Mouse (Mus musculus): ENCODE measurements around the gene Pygb.
A peak's percentile ranks its signal among the peaks of the same experiment; 100 is the strongest.

Pygb gene

DNA sequence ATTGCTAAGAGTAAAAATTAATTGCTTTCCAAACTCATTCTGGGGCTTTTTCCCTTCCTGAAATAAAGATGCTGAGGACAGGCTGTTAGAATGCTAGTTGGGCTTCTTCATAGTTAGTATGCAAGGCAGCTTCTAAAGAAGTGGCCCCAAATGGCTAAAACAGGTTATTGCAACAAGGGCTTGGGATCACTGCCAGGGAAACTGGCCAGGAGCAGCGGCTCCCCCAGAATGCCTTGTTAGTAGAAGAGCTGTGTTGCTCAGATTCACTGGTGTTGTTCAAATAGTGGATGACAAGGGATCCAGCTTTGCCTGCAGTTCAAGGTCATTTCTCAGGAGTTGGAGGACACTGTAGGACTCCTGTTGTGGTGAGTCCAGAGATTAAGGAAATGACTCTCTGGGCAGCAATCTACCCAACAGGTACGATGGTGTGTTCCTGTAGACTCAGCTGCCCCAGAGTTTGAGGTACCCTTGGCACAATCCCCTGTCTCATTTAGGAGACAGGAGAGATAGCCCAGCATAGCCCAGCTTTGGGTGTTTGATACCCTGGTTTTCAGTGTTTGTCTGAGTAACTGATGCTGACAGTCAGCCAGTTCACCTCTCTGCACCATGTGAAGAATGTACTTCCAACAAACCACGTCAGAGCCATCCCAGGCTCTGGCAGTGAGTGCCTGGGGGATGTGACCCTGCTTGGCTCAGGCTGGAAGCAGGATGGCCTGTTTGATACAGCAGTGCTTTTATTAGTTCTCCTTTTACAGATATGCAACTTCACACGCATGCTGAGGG is 2.4 kb downstream of the Pygb start:
- peak; percentile 58 for DNase-seq (ENCODE audit: low read depth, low spot score)

DNA sequence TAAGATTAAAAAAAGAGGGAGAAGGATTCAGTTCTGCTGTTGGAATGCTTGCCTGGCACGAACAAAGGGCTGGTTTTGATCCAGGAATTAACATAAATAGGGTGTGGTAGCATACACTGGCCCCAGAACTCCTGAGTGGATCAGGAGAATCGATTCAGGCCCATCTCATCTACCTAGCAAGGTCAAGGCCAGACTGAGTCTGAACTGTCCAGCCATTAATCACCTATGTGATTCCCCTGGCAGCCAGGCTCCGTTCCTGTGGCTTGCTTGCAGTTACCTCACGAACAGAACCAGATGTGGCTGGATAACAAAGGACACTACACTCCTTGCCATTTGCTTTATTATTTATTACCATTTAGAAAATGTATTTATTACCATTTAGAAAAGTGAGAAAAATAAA is 6.8 kb downstream of the Pygb start:
- no peak for DNase-seq (ENCODE audit: low read depth, low spot score)

DNA sequence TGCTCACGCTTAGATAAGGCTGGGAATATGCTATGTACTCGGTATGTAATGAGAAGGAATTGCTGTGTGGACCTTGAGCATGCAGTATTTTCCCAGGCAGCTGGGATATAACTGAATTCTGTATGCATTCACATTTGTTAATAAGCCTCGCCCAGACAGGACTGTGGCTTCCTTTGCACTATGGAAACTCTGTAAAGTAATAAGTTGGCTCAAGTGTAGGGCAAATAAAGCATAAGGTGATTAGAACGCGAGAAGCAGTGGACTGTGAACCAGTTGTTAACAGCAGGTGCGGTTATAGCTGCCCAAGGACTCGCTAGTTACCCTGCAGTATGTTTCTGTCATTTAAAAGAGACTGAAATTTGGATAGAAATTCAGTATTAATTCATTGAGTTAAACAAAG is 11.5 kb downstream of the Pygb start:
- no peak for DNase-seq (ENCODE audit: low read depth, low spot score)

DNA sequence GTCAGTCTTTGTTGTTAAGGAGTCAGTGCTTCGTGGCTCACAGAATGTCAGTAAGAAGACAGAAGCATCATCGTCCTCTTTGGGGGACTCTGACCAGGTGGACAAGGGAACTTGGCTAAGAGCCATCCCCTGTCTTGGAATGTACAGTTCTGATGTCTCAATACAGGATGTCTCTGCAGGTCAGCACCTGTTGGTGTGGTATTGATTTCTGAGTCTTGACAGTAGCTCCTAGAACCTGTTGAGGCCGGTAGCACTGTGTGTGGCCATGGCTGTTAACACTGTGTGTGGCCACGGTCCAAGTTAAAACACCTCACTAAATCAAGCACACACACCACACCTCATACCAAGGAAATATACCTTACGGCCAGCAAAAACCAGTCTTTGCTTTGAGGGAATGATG is 14.1 kb downstream of the Pygb start:
- no peak for DNase-seq (ENCODE audit: low read depth, low spot score)

DNA sequence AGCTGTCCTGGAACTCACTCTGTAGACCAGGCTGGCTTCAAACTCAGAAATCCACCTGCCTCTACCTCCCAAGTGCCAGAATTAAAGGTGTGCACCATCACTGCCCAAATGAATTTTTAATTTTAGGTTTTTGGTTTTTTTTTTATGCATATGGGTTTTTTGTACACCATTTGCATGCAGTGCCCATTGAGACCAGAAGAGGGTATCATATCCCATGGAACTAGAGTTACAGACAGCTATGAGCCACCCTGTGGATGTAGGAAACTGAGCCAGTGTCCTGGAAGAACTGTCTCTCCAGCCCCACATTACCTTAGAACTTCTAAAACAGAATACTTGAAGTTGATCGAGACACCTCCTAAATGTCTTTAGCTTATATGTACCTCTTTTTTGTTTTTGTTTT is 16.5 kb downstream of the Pygb start:
- no peak for DNase-seq (ENCODE audit: low read depth, low spot score)

DNA sequence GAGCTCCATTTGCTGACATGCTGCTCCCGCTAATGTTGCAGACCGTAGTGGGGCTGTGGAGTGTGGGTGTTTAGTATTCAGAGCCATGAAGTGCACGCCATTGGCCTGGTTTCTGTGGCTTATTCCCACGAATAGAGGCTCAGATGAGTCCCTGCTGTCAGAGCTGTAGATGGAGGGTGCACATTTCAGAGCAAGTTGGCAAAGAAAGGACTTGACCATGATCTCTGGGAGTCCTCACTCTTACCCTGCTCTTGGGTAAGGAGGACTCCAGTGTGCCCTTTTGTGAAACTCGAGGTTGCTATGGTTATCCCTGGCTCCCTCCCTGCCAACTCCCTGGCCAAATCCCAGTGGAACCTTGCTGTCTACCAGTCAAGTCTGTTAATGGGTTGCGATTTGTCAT is 21.8 kb downstream of the Pygb start:
- DNase-seq (ENCODE audit: low read depth, low spot score): no peak

DNA sequence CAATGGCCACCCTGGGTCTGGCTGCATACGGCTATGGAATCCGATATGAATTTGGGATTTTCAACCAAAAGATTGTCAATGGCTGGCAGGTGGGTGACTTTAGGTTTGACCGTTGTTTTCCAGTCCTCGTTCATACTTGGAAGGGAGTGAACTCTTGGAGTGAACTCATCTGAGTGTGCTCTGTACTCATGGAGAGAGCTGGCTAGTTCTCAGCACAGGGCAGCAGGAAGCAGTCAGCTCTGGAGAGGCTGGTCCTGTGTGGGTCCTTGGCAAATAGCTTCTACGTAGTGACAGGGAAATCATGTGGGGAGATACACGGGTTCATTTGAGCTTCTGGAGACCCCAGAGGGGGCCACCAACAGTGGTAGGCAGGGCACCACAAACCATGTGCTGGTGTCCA is 22.3 kb downstream of the Pygb start:
- DNase-seq (ENCODE audit: low read depth, low spot score): no peak

DNA sequence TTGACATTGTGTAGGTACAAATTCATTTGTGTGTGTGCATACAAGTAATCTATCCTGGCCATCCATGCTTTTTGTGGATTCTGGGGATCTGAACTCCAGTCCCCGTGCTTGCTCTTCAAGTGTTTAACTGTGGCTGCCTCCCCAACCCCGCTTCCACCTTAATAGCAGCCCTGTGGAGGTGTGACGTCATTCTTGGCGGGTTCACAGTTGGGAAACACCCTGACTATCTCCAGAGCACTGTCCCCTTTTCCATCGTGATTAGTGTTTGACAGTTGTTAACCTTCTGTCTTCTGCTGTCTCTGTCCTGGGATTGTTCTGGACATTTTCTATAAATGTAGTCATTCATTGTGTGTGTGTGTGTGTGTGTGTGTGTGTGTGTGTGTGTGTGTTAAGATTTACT is 24.1 kb downstream of the Pygb start:
- no peak for DNase-seq (ENCODE audit: low read depth, low spot score)

DNA sequence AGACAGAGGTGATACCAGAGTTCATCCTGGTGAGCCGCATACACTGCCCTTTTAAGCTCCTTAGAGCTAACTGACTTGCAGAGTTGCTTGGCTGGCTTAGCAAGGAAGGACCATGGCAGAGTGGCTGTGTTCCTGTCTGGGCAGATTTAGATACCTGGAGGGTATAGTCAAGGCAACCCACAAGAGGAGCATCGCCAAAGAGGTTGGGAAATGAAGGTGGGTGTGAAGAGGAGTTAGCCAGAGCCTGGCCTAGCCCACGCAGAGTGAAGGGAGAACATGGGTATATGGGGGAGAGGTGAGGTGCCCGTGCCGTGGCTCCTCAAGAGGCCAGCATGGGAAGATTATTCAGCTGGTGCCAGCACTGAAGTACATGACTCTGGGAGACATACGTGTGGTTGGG is 26.3 kb downstream of the Pygb start:
- no peak for DNase-seq (ENCODE audit: low read depth, low spot score)

DNA sequence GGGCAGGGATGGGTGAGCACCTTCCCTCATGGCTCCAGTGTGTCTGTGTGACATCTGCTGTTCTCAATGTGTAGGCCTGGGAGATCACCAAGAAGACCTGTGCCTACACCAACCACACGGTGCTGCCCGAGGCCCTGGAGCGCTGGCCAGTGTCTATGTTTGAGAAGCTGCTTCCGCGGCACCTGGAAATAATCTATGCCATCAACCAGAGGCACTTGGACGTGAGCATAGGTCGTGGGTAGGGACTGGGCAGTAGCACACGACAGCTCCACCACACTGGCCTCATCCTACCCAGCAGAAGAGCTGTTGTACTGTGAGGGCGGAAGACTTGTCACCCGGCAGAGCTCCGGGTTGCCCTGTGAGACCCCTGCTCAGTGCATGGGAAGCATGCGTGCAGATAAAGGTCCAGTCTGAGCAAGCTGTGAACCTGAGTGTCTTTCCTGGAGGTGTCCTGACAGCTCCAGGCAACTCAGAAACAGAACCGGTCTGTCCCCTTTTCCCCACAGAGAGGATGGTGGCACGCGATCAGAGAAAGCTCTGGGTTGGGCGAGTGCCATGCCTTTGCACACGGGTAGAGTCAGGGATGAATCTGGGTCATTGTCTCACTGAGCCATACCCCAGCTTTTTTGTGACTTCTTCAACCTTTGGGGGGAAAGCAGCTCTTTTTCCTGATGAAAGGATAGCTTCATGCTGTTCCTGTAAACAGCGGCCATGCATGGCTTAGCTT is 30.3 kb downstream of the Pygb start:
- no peak for DNase-seq (ENCODE audit: low read depth, low spot score)

DNA sequence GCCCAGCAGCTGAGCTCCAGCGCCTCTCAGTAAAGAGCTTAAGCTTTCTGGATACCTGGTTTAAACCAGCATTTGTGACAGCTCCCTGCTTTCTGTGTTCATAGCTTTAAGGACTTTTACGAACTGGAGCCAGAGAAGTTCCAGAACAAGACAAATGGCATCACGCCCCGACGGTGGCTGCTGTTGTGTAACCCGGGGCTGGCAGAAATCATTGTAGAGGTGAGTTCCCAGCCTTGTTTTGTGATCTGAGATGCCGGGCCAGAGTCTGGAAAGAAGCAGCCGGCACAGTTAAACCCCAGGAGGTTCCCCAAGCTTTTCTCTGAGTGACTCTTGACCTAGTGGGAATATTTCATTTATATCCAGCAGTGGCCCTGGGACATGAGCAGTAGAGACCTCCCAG is 32.2 kb downstream of the Pygb start:
- DNase-seq (ENCODE audit: low read depth, low spot score): no peak

DNA sequence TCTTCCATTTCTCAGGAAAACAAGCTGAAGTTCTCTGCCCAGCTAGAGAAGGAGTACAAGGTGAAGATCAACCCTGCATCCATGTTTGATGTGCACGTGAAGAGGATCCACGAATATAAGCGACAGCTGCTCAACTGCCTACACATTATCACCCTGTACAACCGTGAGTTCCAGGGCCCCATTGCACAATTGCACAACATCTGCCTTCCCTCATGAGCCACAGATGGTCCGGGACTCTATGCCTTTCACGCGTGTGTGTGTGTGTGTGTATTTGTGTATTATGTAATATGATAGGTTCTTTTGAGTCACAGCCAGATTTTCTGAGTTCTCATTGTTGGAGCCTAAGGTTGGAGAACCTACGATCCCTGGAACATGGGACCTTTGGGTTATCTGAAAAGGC is 34.2 kb downstream of the Pygb start:
- DNase-seq (ENCODE audit: low read depth, low spot score): no peak

DNA sequence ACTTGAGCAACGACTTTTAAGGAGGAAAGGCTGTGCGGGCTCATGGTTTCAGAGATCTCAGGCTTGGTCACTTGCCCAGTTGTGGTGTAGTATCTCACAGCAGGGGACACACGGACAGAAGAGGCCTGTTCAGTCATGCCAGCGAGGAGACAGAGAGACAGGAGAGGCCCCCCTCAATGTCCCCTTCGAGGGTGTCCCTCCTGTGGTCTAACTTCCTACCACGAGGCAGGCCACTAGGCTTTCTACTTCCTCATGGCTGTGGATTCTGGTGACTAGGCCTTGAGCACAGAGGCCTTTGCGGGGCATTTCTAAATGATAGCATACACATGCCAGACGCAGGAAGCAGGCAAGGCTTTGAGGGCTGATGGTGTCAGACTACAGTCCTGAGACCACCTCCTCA is 36.5 kb downstream of the Pygb start:
- no peak for DNase-seq (ENCODE audit: low read depth, low spot score)

DNA sequence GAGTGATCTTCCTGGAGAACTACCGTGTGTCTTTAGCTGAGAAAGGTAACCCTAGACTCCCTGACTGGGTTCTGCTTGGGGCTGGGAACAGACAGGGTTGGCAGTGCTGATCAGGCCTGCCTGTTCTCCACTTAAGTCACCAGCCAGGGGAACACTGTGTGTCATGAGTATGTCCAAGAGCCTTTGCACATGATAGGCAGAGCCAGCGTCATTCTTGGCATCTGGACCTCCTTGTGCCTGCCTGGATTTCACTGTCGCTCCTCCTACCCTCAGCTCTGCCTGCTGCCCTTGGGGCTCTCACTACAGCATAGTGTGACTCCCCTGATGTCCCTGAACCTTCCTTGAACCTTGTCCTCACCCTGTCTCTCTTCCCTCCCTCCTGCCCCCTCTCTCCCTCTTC is 39.9 kb downstream of the Pygb start:
- DNase-seq (ENCODE audit: low read depth, low spot score): peak; percentile 45

DNA sequence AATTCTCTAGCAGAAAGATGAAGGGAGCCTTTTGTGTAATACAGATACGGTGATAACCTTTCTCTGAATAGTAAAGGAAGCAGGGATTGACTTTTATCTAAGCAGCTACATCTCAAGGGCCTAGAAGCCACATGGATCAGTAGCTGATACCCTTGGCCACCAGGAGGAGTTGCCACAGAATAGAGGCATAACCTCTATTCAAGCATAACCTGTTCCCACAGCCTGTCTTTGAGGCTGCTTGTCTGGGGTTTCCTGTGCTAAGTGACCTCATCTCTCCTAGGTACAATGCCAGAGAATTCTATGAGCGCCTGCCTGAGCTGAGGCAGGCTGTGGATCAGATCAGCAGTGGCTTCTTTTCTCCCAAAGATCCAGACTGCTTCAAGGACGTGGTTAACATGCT is 41.6 kb downstream of the Pygb start:
- DNase-seq (ENCODE audit: low read depth, low spot score): no peak

DNA sequence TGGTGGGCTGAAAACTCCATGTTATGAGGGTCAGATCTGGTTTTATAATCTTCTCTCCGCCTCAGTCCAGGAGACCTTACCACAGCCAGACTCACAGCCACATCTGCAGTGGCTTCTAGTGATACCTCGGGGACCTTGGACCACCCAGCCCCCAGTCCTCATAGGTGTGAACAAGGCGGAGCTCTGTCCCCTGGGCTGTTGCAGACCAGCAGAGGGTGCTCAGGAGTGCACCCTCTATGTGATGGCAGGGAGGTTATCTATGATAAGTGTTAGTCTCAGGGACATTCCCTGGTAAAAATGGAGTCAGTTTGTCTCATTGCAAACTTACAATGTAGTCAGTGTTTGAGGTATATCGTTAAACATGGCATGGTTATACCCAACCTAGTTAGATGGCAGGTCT is 42.1 kb downstream of the Pygb start:
- no peak for DNase-seq (ENCODE audit: low read depth, low spot score)

DNA sequence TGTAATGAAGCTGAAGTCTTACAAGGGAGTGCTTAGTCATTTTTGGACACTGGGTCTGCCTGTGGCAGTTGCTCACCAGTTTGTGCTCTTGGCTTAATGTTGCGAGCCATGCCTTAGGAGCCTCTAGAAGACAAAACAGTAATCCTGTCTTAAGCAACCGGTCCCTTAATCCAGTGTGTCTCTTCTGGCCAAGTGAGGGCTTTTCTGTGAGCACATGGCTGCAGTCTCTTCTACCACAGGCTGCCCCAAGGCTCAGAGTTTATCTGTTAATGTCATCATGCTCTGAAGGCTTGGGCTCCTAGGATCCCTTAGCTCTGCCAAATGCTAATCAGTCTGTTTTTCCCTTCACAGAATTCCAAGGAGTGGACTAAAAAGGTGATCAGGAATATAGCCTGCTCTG is 43.5 kb downstream of the Pygb start:
- no peak for DNase-seq (ENCODE audit: low read depth, low spot score)

DNA sequence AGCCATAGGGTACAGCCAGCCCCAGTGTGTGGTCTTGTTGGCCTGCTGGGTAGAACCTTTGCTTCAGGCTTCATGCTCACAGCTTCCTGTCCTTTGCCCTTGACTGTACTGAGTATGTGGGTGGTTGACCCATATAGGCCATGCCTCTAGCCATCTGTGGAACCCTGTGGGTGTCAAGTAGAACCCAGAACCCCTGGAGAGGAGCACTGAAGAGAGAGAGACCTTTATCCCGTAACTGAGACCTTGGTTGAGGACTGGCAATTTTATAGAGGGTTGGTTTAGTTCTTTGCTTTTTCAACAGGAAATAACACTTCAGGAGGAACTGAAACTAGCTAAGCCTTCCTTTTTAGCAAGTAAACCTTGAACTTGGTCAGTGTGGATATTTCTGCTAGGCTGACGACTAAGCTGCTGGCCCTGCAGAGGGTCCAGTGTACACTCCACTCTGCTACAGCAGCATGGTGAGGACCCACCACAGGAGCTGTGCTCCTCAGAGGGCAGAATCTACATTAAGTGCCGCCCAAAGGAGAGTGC is 44.4 kb downstream of the Pygb start:
- no peak for DNase-seq (ENCODE audit: low read depth, low spot score)

DNA sequence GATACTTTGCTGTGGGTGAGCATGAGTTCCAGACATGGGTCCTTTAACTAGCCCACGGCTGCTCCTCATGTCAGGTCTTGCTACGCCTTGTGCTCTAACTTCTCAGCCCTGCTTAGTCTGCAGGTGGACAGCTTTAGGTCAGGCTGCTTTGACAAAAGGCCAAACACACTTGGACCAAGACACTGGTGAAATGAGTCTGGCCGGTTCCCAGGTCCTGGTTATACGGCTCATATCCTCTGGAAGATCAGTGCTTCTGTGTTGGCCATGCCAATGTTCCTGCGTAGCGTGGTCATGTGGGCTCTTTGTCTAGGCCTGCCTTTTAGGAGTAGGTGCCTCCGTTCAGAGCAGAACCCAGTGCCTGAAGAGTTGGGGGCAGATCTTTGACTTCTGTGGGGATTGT is 45.5 kb downstream of the Pygb start:
- no peak for DNase-seq (ENCODE audit: low read depth, low spot score)

DNA sequence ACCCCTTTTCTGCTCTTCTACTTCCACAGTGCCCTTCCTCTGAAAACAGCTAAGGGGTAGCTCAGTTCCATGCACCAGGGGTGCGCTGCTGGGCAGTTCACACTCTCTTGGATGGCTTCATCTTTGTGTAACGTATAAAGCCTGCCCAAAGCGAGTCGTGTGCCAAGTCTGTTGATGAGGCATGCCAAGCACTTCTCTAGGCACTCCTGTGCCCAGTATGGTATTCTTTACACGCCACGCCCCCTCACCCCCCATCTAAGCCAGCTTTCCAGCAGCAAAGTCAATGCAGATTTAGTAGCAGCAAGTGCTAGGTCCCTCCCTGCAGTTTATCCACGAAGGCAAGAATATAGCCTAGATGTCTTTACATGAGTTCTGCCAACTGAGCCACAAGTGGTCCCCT is 48.1 kb downstream of the Pygb start:
- DNase-seq (ENCODE audit: low read depth, low spot score): no peak

DNA sequence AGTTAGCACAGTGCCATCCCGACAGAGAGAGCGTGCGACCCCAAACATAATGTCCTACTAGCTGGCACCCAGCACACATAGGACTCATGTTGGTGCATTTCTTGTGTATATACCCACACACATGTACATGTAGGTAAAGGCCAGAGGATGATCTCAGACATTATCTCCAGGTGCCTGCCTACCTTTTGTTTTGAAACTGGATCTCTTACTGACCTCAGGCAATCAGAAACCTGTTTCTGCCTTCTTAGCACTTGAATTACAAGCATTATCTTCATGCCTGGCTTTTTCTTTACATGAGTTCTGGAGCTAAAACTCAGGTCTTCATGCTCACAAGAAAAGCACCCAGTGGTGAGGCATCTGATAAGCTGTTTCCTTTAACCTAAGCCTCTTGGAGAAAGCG is 49.4 kb downstream of the Pygb start:
- DNase-seq (ENCODE audit: low read depth, low spot score): no peak

DNA sequence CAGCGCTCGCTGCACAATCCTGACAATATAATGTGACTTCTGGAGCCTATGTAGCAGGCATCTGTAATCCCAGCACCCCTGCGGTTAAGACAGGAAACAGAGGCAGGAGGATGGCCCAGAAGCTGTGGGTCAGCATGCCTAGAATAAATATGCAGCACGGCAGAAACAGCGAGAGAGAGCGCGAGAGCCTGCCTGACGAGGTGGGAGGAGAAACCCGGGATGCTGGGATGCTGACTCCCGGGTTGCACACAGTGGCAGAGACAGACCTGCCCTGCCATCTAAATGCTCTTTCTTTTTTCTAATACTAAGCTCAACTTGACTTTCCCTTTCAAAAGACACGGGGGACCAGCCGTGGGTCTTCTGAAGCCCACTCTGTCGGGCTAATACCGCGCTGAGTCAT is 50.4 kb downstream of the Pygb start:
- DNase-seq (ENCODE audit: low read depth, low spot score): no peak

DNA sequence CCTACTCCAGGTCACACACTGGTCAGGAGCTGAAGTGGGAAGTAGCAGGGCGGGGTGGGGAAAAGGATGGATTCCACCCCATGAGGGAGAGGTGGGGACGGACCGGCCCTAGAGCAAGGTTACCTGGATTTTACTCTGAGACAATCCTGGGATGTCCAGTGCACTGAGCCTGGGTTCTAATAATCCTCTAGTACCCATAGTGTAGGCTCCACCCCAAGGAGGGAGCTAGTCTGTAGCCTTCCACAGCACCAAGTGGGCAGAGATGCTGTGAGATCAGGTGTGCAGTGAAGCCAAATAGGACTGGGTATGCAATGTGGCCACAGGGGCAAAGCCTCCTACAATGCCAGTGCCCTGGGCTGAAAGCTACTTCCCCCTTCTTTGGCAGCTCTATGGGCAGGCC is 51.2 kb downstream of the Pygb start:
- DNase-seq (ENCODE audit: low read depth, low spot score): no peak

Measured in skeletal muscle tissue, adult 2 months (tissue).